Mouse (Mus musculus): ENCODE measurements around the gene Fbxl17.

The Fbxl17 gene

DNA sequence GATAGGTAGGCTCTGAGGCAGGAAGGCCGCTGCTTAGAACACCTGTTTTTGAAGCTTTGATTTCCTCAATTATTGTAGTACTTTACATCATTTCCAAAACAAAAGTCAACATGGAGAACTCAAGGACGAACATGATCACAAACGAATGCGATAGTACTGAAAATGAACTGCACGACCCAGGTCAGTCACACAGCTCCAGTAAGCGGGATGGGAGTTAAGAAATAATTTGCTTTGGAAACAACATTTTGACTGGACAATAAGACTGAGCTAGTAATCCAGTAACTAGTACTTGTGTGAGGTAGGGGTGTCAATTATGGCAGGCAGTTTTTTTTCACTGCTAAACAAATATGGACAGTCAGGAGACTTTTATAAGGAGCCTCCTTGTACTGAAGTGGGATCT lies 414.6 kb downstream of the Fbxl17 start:
- DNase-seq, result no peak

DNA sequence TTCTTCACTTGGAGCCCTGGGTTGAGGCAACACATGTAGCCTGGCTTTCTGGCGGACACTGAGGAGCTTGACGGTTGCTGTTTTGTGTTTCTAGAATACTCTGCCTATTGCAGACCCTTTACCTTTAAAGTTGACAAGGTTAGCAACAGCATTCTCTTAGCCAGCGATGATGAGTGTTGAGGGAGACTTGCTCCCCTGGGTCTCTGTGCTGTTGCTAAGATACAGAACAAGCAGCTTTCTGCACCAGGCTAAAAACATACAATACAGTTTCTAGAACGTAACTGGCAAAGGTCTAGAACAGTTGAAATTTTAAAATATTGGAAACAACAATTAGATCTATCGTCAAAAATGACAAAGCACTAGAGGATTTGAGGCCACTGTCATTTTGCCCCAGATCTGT lies 420.7 kb downstream of the Fbxl17 start:
- no peak for DNase-seq

DNA sequence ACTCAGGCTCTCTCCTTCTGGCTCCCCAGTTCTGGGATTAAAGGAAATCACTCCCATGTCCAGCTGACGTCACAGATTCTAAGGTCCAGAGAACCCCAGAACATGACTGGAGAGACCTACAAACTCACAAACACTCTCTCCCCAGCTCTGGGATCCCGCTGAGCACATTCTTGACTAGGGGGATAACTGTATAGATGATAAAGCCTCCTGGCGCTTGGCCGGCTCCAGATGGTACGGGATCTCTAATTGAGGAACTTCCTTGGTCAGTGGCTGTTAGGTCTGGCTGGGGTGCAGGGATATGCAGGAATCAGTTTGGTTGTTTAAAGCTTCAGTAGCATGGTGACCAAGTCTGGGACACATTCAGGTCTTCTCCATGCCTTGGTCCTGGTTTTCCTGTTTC lies 422.3 kb downstream of the Fbxl17 start:
- no peak for DNase-seq

DNA sequence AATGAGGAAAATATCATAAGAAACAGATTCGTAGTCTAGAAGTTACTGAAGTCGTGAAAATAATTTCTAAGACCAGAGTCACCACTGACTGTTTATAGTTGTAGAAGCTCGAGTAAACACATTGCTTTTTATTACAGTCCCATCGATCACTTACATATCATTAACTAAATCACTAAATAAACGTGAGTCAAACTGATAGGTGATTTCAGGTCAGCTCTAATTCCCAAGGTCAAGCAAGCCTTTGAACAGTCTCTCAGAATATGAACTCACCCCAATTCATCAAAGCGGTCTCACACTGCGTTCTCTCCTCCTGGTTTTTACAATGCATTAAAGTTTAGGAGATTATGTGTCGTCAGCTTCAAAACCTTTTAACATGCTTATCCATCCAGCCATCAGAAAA lies 423.2 kb downstream of the Fbxl17 start:
- no peak for DNase-seq

DNA sequence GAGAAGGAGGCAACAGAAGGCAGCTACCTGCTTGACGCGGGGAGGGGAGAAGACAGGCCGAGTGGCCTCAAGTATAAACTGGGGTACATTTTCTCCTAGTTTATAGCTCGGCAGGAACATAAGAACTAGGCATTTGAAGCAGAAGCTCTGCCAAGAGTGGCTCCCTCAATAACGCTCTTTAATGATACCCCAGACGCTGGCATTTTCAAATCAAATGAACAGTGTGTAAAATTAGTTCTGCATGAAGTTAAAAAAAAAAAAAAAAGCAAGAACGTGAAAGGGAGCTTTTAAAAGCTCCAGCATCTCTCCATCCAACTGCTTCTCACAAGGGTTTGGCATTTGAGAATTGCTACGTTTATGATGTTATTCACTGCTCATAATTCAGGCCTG lies 423.8 kb downstream of the Fbxl17 start:
- DNase-seq, result no peak

DNA sequence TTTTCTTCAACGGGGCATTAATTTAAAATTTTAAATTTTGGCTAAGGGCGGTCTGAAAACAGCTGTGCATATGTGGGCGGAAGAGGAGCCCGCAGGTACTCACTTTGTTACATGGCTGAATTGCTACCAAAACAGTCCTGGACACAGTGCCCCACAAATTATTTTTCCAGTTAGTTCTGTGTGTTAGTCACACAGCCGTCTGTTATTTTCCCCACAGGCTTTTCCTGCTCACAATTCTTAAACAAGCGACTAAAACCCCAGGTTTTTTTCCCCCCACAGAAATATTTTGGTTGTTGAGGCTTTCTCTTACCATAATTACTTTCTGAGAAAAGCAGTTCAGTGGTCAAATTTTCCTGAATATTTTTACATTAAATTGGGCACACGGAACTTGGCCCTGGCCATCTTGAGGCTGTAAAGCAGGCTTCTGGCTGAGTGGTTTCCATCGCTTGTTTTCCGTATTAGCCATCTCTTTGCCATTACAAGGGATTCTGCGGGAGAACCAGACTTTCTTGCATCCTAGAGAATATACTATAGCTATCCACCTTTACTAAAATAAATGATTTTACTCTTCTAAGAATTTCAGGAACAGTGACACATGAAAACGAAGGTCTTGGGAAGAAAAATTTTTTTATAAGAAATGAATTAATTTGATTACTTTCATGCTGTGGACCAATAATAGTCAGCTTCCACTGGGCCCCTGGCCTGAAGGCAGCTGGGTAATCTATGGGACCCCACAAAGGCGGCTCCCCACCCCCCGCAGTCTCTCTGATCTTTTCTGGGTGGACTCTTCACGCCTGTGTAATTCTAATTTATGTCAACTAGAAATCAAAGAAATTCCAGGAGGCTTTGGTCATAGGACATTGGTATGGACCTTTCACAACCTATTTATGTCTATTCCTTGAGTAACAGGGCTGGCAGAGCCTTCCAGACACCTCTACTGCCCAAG lies 424.5 kb downstream of the Fbxl17 start:
- no peak for DNase-seq

DNA sequence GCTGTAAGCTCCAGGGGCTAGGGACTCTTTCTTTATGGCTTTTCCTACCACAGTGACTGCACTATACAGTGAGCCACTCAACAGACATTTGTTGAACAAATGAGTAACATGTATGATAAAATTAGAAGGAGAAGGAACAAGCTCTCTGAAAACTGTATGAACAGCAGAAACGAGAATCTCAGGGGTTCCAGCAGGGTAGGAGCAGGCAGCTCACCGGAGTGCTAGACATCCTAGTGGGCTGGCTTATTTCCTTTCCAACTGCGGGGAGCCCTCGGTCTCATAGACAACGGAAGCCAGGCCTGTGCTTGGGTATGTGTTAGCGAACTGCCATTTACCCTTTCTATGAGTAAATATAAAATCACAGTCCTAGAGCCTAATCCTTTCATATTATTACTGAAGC lies 426.5 kb downstream of the Fbxl17 start:
- DNase-seq, result no peak

DNA sequence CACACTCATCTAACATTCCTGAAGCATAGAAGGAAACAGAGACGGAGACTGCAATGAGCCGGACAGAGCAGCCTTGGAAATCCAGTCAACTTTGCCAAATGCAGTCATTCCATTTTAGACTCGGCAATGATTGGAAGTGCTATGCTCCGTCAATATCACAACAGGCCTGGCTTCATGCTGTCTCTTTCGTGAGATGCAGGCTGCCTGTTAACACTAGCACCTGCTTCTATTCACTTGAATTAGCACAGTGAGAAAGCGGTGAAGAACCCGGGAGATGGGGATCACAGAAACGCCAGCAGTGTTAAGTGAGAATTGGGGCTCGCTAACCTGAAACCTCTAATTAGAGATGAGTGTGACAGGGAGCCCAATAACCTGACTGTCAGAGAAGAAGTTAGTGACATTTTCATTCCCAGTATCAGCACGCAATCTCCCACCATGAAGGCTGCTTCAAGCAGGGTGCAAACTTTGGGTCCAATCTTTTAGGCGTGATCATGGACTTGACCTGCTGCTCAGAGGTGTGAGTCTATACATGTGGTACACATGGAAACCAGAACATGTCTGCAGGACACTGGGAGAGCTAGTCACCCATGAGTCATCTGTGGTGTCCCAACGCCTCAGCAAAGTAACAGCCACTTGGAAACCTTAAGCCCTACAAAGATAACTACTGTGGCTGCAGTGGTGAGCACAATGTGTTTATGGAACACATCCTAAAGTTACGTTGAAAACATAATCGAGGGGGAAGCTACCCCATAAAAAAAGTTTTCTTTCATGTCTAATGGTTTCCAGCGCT lies 428.5 kb downstream of the Fbxl17 start:
- no peak for DNase-seq

DNA sequence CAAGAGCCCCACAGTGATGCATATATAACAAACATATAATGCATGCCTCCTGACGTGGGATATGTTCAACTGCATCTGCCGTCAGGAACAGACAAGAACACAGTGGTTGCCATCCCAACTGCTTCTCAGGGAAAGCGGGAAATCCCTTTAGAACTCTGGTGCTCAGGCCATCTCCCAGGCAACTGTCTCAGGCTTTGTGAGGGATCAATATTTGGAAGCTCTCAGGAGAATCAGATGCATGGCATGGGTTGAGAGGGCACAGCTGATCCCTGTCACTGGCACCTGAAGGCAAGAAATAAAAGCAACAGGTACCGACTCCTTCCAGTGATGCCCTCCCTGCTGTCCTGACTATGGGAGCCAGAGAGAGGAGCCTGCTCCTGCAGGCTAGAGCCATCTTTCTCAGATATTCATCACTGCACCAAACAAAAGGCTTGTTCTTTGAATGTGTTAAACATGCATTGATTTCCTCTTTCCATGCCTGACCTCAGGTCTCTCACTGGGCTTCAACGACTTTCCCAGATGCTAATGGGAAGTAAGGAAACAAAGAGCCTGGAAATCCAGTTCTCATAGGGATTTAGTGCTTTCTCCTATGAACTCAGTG lies 429.6 kb downstream of the Fbxl17 start:
- DNase-seq, result no peak

DNA sequence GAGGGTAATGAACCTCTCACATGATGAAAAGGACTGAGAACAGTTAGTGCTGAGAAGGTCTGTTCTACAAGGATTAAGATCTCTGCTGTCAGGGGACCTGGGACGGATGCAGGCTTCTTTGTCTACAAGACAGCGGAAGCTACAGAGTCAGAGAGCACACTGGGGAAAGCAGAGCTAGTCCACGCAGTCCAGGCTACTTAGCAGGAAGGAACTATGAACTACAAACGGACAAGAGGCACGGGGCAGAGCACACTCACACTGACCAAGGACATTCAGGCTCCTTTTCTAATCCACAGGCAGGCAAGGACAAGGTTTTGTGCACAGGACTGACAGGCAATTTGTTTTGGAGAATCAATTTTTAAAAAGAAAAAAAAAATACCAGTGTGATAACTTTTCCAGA lies 437.0 kb downstream of the Fbxl17 start:
- no peak for DNase-seq

DNA sequence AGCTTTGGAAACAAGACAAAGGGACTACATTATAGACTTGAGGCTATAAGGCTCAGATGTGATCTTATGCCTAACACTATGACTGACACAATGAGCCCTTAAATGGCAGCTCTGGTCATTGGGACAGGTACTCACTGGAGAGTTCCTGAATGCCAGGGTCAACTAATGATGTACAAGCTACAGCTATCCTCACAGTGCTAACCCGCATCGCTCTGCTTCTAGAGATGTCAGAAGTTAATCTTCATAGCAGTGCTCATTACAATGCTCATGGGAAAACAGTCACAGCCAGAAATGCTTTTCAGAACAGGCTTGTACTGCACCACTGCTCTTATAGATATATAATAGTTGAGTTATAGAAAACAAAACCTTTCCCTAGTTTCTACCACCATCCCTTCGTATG lies 438.0 kb downstream of the Fbxl17 start:
- DNase-seq, result no peak

DNA sequence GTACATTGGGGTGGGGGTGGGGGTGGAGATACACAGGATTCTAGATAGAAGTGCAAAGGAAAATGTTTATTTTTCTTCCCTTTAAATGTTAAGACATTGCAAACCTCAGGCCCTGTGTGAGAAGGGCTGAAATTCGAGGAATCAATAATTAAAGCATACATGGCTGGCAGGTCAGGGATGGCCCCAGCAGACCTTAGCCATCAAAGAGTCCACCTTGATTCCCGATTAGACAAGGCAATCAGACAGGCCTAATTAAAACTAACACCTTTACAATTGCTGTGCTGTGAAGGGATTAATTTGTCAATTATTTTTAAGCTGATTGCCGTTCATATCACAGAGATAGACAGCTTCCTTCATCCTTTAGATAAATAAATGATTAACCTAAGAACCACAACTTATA lies 439.0 kb downstream of the Fbxl17 start:
- DNase-seq, result no peak

DNA sequence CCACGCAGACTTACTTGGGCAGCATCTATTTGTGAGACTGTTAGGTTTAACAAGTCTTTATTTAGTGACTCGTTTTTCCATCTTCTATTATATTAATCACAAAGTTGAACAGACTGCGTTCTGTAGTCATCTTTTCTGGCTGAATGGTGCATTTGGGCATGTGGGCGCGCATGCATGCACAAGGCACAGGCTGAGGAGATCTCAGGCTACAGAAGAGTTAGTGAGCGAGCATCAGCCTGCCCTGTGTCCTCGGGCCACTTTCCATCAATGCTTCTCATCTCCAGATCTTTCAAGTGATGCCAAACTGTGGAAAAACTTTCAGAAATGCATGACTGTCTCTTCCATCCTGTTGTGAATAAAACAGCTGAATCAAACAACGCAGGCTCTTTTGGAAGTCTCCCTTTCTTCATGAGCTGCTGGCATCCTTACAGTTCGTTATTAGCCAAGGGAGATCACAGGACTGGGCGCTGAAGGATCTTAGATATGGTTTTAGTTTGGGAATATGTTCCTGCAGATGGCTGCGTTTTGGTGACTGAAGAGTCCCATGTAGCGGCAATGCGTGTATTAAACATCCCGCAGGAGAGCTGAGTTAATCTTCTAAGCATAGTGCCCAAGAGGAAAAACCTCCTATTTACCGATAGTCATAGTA lies 442.0 kb downstream of the Fbxl17 start:
- no peak for DNase-seq

DNA sequence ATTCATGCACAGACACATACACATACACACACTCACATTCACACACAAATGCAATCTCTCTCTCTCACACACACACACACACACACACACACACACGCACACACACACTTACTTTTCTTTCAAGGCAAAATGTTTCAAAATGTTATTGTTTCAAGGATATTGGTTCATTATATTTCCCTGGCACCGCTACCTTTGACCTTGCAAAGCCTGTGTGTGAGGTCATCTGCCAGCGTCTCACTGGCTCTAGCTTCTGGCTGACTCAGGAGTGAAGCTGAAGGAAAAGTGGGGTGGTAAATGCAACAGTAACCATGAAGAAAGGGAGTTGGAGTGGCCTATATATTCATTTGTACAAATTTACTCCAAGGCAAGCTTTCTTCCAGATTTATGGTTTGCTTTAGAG lies 442.8 kb downstream of the Fbxl17 start:
- DNase-seq, result no peak

DNA sequence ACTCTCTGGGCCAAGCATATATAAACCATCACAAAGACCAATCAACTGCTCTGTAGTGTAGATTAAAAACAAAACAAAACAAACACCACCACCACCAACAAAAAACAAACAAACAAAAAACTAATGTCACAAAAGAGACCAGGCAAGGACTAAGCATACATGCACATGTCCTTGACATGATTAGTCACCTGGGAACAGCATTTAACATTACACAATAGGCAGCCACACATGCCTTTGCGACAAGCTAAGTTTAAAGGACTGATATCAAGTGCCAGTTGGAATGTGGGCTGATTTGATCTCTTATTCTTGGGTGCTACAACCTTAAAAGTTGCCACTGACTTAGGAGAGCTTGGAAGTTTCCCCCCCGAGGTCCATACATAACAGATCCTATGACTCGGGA lies 446.5 kb downstream of the Fbxl17 start:
- DNase-seq, result no peak

DNA sequence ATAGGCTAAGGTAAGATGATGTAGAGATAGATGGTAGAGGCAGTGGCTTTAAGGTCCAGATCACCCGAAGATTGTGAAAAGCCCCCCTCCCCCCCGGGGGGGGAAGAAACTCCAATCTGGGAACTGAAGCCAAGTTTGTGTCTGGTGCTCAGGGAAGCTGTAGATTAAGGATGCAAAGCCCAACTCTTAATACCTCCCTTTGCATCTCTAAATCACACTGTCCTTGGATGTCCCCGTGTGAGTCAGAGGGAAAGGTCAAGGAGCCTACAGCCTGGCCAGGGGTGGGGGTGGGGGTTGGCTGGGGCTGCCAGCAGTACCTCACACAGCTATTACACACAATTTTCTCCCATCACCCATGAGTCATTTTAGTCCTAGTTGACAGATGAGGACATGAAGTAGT lies 453.4 kb downstream of the Fbxl17 start:
- no peak for DNase-seq

DNA sequence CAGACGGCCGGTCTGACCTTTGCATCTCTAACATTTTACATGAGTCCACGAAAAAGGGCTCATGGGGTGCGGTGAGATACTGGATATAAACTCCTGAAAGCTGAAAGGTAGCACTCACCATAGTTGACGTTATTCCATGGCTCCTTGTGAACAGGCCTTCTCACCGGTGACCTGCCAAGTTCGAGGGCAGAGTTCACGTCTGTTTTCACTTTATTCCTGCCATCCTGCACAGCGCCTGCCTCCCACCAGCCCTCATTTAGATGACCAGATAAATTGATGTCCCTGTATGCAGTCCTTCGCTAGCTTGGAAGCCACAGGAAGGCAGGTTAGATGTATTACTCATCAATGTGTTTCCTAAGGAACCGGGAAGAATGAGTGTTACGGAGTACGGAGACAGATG lies 454.5 kb downstream of the Fbxl17 start:
- no peak for DNase-seq

DNA sequence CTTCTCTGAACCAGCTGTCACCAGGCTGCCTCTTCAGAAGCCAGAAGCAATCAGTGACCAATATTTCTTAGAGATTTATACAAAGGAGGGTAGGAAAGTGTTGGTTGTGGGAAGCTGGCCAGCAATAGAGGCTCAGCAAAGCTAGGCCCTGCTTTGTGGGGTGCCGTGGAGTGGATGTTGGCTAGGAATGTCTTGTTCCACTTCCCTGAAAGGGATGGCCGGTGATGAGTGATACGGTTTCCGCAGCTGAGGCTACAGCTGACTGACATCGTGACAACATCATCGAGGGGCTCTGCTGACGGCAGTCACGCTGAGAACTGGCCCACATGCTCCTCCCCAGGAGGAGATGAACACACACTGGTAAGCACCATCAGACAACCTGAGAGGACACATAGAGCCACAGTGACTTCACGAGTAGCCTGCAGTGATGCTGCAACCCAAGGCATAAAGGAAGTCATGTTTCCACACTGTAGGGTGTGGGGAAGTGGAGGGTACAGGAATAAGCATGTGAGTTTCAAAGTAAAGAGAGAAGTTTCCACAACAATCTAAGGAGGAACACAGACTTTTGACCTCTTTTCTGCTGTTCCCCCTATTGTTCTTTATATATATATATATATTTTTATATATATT lies 456.7 kb downstream of the Fbxl17 start:
- peak; percentile 7 to 24 for DNase-seq

DNA sequence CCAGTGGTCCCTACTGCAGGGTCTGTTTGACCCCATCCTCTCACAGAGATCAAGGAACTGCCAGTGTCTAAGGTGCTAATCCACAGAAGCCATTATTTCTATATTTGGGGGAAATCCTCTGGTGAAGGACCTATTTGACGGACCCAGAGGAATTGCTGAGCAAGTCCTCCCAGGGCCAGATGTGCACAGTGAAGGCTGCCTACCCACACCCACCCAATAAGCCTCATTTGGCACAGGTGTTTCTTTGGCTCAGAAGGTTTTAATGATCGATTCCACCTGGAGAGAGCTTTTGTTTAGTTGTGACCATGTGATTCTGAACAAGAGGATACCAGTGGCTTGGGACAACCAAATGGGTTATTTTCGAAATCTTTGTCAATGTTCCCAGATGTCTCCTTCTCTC lies 462.3 kb downstream of the Fbxl17 start:
- no peak for DNase-seq

DNA sequence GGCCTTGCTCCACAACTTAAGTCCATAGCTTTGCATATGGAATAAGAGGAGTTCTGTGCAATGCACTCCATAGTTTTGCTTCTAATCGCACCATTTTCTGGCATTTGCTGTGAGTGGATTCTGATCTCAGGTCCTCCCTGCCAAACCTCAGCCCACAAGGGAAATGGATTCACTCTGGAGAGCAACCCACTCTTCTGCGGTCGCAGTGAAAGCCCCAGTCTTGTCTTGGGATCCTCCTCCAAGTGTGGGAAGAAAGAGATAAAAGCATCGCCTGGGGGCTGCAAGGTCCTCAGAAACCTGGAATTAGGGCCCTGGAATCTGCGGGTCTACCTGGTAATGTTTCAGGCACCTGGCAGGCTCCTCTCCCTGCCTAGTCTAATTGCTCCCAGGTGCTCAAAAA lies 466.7 kb downstream of the Fbxl17 start:
- no peak for DNase-seq

DNA sequence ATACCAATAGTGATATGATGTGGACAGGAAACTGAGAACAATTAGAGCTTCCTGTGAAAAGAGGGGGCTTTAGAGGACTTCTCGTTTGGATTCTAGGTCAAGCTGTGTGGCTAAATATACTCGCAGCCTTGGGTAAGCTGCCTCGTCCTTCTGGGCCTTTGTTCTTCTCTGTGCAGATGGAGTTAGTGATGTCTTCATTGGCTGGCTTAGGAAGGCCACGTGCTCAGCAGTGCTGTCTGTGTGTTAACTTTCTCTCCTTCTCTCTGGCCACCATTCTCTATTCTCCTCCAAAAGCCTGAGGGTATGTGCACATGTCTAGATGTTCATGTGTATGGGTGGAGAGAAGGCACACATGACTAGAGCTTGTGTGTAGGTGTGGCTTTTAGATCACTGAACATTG lies 470.7 kb downstream of the Fbxl17 start:
- DNase-seq, result no peak

DNA sequence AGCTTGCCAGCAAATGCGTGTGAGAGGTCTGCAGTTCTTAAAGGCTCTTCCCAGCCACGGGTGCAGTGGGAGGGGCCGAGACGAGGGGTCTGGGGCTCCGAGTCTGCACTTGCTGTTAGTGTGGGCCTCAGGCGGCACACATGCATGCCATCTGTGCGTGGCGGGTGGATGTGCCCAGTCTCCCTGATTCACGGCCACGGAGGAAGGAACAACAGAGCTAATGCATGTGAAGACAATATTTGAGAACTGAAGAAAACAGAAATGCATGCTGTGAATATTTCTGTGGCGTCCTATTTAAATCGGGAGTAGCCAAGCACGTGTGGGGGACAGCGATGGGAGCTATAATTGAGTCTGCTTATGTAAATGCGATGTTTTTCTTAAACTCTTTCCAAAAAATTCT lies 474.6 kb downstream of the Fbxl17 start:
- no peak for DNase-seq

Data from lung, postnatal 4 days (tissue).